ENCODE assay signal across 8 mouse cellular contexts in the genomic region with DNA sequence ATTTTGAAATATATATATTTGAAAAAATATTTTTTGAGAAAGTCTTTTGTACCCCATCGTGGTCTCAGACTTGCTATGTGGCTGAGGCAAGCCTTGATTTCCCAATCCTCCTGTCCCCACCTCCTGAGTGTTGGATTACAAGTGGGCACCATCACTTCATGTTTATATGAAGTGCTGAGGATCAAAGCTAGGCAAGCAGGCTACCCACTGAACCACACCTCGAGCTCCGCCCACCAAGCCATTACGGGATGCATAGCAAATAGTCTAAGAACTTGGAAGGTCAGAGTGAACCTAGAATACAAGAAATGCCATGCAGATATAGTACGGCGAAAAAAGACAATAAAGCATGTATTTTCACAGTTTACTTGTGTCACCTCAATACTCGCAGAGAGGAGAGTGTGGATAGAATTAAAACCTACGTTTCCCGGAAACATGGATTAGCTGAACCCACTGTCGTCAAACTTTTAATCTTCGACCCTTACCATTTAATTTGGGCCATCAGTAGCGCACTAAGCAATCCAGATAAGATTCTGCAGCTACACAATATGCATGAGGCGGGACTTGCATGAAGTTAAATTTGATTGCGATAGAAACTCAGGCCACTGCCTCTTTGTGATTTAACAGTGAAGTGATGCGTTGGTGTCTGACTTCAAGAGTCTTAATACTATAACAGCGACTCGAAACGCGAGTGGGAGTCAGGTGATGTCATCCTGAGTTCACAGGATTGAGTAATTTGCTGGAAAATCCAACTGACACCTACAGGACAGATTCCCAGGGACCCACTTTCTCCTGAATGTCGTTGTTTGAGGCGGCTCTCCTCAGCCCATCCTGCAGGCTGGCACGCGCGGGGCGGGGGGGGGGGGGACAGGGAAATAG. TPM values are rescaled to one million over a fixed set of nuclear protein-coding genes. Genes with fewer than 3 reads are reported as not detected.
A peak's percentile ranks its signal among the peaks of the same experiment; 100 is the strongest.
DNase-seq lines count a peak whose midpoint lies in the region; ATAC-seq and TF ChIP-seq lines count a peak whose summit lies in the region.

No protein-coding gene starts in this region.

- H3K27me3 ChIP-seq in forebrain, embryonic 16.5 days (replicated peaks; ENCODE audit: control insufficient read depth, insufficient read depth, low read length) = no peaks in the 10 kb centered on the region
- H3K27me3 ChIP-seq in lung, embryonic 14.5 days (ENCODE audit: insufficient read depth, low read length) = no peaks in the 10 kb centered on the region

- peak overlapping the region; percentile 84 for H3K4me2 ChIP-seq in forebrain, embryonic 16.5 days (ENCODE audit: low read length)
- peak overlapping the region; percentile 86 for H3K4me2 ChIP-seq in lung, embryonic 14.5 days

- no peak overlapping the region for H3K27ac ChIP-seq in forebrain, embryonic 16.5 days (ENCODE audit: low read length)
- H3K27ac ChIP-seq in lung, embryonic 14.5 days (ENCODE audit: low read depth) = no peak overlapping the region

- H3K4me1 ChIP-seq in forebrain, embryonic 16.5 days (replicated peaks; ENCODE audit: control insufficient read depth, insufficient read depth, low read length) = peaks cover 22% of the 10 kb centered on the region
- no peaks in the 10 kb centered on the region; the same call in 1 of the 2 replicates for H3K4me1 ChIP-seq in lung, embryonic 14.5 days (ENCODE audit: insufficient read depth)

- TF ChIP-seq CTCF in lung, embryonic 14.5 days (IDR thresholded peaks at IDR 0.05; ENCODE audit: low read depth) = no peak

- H3K4me3 ChIP-seq in forebrain, embryonic 16.5 days (replicated peaks; ENCODE audit: low read length) = peak overlapping the region; percentile 95
- peak overlapping the region; percentile 83 for H3K4me3 ChIP-seq in lung, embryonic 14.5 days (ENCODE audit: low read depth, low read length)

- peak overlapping the region; percentile 89 for H3K9ac ChIP-seq in forebrain, embryonic 16.5 days (replicated peaks; ENCODE audit: low read depth, low read length)
- peak overlapping the region; percentile 91; the same call in 1 of the 2 replicates for H3K9ac ChIP-seq in lung, embryonic 14.5 days

- intact Hi-C loops in gastrocnemius, postnatal 36 days (cut with DNase I) = loop anchor here (5.0 kb wide), 1 partner anchor 35 kb away; no protein-coding TSS in a partner anchor

- H3K36me3 ChIP-seq in forebrain, embryonic 16.5 days (ENCODE audit: control insufficient read depth, insufficient read depth) = no peaks in the 10 kb centered on the region
- H3K36me3 ChIP-seq in lung, embryonic 14.5 days (ENCODE audit: insufficient read depth) = no peaks in the 10 kb centered on the region

- no peaks in the 10 kb centered on the region for H3K9me3 ChIP-seq in forebrain, embryonic 16.5 days (ENCODE audit: control insufficient read depth, low read length)
- no peaks in the 10 kb centered on the region for H3K9me3 ChIP-seq in lung, embryonic 14.5 days (ENCODE audit: low read depth, low read length)

- 0 out of 2 replicates have a peak, but pooled peaks have one; percentile 0 for ATAC-seq in forebrain, embryonic 16.5 days
- ATAC-seq in lung, embryonic 14.5 days (ENCODE audit: insufficient read depth) = no peak; the same call in 1 of the 2 replicates

- peak; percentile 22 for DNase-seq in cerebellum, adult 9-10 months
- DNase-seq in cerebellum, postnatal 36 days = no peak
- peak; percentile 27 for DNase-seq in 3T3-L1 (ENCODE audit: low read depth, low spot score)
- DNase-seq in lung, embryonic 14.5 days = peak; percentile 40
- DNase-seq in telencephalon, adult 2 months (ENCODE audit: low read depth, low spot score) = peak; percentile 18
- DNase-seq in cerebellum, postnatal 4 days (ENCODE audit: low spot score in 2 of 2) = no peak
- no peak for DNase-seq in gastrocnemius, postnatal 36 days

- 10% methylated on average over 23 of the region's 25 CpGs for WGBS in forebrain, embryonic 16.5 days
- 7% methylated on average over 25 of the region's 25 CpGs for WGBS in lung, embryonic 14.5 days

RNA-seq across cellular contexts. Expression of a gene that starts 0.7 kb away (rescaled TPM):
- polyA plus RNA-seq in forebrain, embryonic 16.5 days (2015; fragmentation: Nextera tagmentation; extraction: Ambion mirVana) = 107 and 110 TPM in 2 replicates
- 59.4 and 68.4 TPM in 2 replicates for polyA plus RNA-seq in lung, embryonic 14.5 days (2014; fragmentation: Nextera tagmentation; extraction: Ambion mirVana)
- total RNA-seq in gastrocnemius, postnatal 36 days (2021) = 10 to 100 TPM; 14.3 to 15.5 TPM

Comparison
In these comparisons a context has a peak if more than half of its experiments do, and no peak if none do; other contexts are left out.
1. DNase-seq: peak in cerebellum, adult 9-10 months (single experiment), 3T3-L1 (single experiment), lung, embryonic 14.5 days (single experiment) and telencephalon, adult 2 months (single experiment); none in cerebellum, postnatal 36 days (0 of 2), cerebellum, postnatal 4 days (0 of 2) and gastrocnemius, postnatal 36 days (0 of 2).